Mouse (Mus musculus): ENCODE data around the gene Krtap29-1. TPM values are rescaled to one million over a fixed set of nuclear protein-coding genes. Genes with fewer than 3 reads are reported as not detected.
A peak's percentile ranks its signal among the peaks of the same experiment; 100 is the strongest.

Krtap29-1 gene
- polyA plus RNA-seq, 1 experiment from 2014 or later = not detected

DNA sequence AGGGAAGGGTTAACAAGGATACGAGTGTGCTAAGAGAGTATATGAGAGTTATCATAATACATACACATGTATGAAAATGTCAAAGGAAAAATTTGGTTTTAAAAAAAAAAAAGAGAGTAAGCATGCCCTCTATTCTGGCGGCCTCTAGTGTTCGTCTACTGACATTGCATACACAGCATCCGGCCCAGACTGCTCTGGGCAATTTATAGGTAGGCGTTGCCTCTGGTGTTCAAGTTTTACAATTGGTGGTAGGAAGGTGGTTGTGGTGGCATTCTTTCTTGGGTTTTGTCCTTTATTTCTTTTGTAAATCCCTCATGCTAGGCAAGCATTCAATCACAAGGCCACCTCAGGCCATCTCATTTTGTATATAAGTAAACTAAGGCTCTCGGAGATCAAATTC lies 26.0 kb upstream of the Krtap29-1 start:
- H3K27ac ChIP-seq (ENCODE audit: low read depth, low read length) = no peak overlapping the region
- no peak overlapping the region for H3K4me3 ChIP-seq (ENCODE audit: low read depth, low read length)
- H3K9me3 ChIP-seq (replicated peaks; ENCODE audit: control insufficient read depth, low read length) = no peaks in the 10 kb centered on the region
- no peak overlapping the region for H3K9ac ChIP-seq (ENCODE audit: low read length)
- WGBS = 26% methylated on average over 6 of the region's 6 CpGs
- no peak overlapping the region for H3K4me2 ChIP-seq (ENCODE audit: low read length)
- no peaks in the 10 kb centered on the region for H3K36me3 ChIP-seq (ENCODE audit: control insufficient read depth, insufficient read depth, low read length)
- no peaks in the 10 kb centered on the region for H3K27me3 ChIP-seq (replicated peaks; ENCODE audit: control insufficient read depth, insufficient read depth, low read length)
- ATAC-seq = no peak
- DNase-seq (ENCODE audit: low spot score) = peak; percentile 65
- no peaks in the 10 kb centered on the region for H3K4me1 ChIP-seq (ENCODE audit: control insufficient read depth, insufficient read depth, low read length)

DNA sequence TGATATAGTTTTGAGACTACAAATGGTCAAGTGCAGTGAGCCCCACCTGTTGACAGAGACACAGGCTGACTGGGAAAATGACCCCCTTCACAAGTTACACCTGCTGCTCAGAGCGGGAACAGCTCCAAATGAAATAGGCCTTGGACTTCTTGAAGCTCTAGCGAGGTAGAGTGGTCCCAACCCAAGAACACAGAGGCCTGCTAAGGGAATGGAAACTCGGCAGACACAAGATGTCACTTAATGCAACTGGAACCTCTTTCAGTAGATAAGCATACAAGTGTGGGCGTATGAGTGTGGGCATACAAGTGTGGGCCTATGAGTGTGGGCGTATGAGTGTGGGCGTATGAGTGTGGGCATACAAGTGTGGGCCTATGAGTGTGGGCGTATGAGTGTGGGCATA lies 20.2 kb upstream of the Krtap29-1 start:
- Histone ChIP-seq H3K36me3 (ENCODE audit: control insufficient read depth, insufficient read depth, low read length) (no peaks in the 10 kb centered on the region), H3K4me3 (ENCODE audit: low read depth, low read length) (no peak overlapping the region), H3K27me3 (replicated peaks; ENCODE audit: control insufficient read depth, insufficient read depth, low read length) (no peaks in the 10 kb centered on the region), H3K4me1 (ENCODE audit: control insufficient read depth, insufficient read depth, low read length) (no peaks in the 10 kb centered on the region), H3K9ac (ENCODE audit: low read length) (no peak overlapping the region), H3K9me3 (replicated peaks; ENCODE audit: control insufficient read depth, low read length) (no peaks in the 10 kb centered on the region), H3K27ac (ENCODE audit: low read depth, low read length) (no peak overlapping the region), H3K4me2 (ENCODE audit: low read length) (no peak overlapping the region)
- DNase-seq (ENCODE audit: low spot score) = no peak
- WGBS = 93% methylated on average over 7 of the region's 7 CpGs
- no peak for ATAC-seq

DNA sequence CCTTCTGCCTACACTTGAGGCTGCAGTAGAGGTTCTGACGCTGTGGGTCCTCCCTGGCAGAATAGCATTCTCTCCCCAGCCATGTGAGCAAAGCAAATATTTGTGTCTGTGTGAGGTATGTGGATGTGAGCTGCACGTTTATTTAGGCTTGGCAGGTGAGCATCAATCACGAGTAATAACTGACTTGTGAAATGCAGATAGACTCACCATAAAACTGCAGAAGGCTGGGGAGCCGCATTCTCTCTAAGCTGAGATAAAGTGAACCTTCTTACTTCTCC lies 15.5 kb upstream of the Krtap29-1 start:
- no peak overlapping the region for H3K4me3 ChIP-seq (ENCODE audit: low read depth, low read length)
- H3K4me2 ChIP-seq (ENCODE audit: low read length) = no peak overlapping the region
- H3K9me3 ChIP-seq (replicated peaks; ENCODE audit: control insufficient read depth, low read length) = no peaks in the 10 kb centered on the region
- WGBS = 80% methylated on average over 4 of the region's 4 CpGs
- no peaks in the 10 kb centered on the region for H3K4me1 ChIP-seq (ENCODE audit: control insufficient read depth, insufficient read depth, low read length)
- H3K27ac ChIP-seq (ENCODE audit: low read depth, low read length) = no peak overlapping the region
- no peak for ATAC-seq
- H3K9ac ChIP-seq (ENCODE audit: low read length) = no peak overlapping the region
- no peaks in the 10 kb centered on the region for H3K27me3 ChIP-seq (replicated peaks; ENCODE audit: control insufficient read depth, insufficient read depth, low read length)
- no peak for DNase-seq (ENCODE audit: low spot score)
- no peaks in the 10 kb centered on the region for H3K36me3 ChIP-seq (ENCODE audit: control insufficient read depth, insufficient read depth, low read length)

DNA sequence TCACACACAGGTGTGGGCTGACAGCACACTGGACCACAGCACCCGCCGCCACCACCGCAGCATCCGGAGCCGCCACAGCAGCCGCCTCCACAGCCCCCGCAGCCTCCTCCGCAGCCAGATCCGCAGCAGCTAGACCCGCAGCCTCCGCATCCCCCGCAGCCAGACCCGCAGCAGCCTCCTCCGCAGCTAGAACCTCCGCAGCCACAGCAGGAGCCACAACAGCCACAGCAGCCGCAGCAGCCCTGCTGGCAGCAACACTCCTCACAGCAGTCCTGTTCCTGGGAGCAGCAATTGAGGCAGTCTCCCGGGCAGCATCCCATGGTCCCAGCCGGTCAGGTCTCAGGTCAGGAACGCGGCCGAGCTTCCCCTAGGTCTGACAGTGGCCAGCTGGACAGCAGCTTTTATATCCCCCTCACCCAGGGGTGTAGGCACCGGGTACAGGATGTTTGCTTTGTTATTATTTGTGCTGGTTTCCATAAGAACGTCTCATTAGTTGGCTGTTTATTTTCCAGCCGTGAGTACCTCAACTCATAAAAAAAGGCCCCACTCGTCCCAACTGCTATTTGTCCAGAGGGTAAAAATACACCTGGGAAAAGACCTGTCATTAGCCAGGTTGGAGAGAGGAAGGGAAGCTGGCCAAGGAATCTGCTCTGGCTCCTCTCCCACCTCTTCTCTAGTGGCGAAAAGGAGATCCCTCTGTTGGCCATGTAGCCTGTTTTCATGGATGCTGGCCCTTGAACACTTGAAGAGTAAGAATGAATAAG lies 14.9 kb upstream of the Krtap29-1 start, which contains the start of gene Krtap17-1:
Gene Krtap17-1, minus strand, starts transcription at position 375 of the 764 bp plus-strand sequence.
- no peak within 1 kb of the TSS for H3K27ac ChIP-seq (ENCODE audit: low read depth, low read length)
- DNase-seq (ENCODE audit: low spot score) = no peak
- WGBS = 28% methylated on average over 26 of the region's 26 CpGs
- peak within 1 kb of the TSS; percentile 40 for H3K9ac ChIP-seq (ENCODE audit: low read length)
- peak within 1 kb of the TSS; percentile 25 for H3K4me2 ChIP-seq (ENCODE audit: low read length)
- H3K4me3 ChIP-seq (ENCODE audit: low read depth, low read length) = no peak within 1 kb of the TSS
- no peak for ATAC-seq
- H3K36me3 ChIP-seq (ENCODE audit: control insufficient read depth, insufficient read depth, low read length) = no peaks in the 10 kb centered on the region
- H3K27me3 ChIP-seq (replicated peaks; ENCODE audit: control insufficient read depth, insufficient read depth, low read length) = no peaks in the 10 kb centered on the region
- no peaks in the 10 kb centered on the region for H3K4me1 ChIP-seq (ENCODE audit: control insufficient read depth, insufficient read depth, low read length)
- no peaks in the 10 kb centered on the region for H3K9me3 ChIP-seq (replicated peaks; ENCODE audit: control insufficient read depth, low read length)

DNA sequence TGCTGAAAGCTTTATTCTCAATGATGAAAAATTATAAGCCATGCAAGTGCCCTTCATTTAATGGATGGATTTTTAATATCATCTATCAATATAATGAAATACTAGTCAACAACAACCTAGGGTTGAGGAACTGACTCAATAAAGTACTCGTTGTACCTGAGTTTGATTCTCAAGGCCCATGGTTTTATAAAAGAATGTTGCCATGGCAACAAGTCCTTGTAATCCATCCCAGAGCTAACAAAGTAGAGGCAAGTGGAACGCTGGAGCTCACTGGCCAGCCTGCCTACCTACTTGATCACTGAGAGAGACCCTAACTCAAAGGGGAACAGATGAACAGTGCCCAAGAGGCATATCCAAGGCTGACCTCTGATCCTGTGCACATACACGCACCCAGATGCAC lies 11.7 kb upstream of the Krtap29-1 start:
- H3K9me3 ChIP-seq (replicated peaks; ENCODE audit: control insufficient read depth, low read length) = no peaks in the 10 kb centered on the region
- H3K4me2 ChIP-seq (ENCODE audit: low read length) = no peak overlapping the region
- peak; percentile 41 for DNase-seq (ENCODE audit: low spot score)
- no peak overlapping the region for H3K9ac ChIP-seq (ENCODE audit: low read length)
- H3K36me3 ChIP-seq (ENCODE audit: control insufficient read depth, insufficient read depth, low read length) = no peaks in the 10 kb centered on the region
- no peak overlapping the region for H3K4me3 ChIP-seq (ENCODE audit: low read depth, low read length)
- H3K27me3 ChIP-seq (replicated peaks; ENCODE audit: control insufficient read depth, insufficient read depth, low read length) = no peaks in the 10 kb centered on the region
- no peak for ATAC-seq
- WGBS = 64% methylated on average over 3 of the region's 3 CpGs
- H3K27ac ChIP-seq (ENCODE audit: low read depth, low read length) = no peak overlapping the region
- no peaks in the 10 kb centered on the region for H3K4me1 ChIP-seq (ENCODE audit: control insufficient read depth, insufficient read depth, low read length)

DNA sequence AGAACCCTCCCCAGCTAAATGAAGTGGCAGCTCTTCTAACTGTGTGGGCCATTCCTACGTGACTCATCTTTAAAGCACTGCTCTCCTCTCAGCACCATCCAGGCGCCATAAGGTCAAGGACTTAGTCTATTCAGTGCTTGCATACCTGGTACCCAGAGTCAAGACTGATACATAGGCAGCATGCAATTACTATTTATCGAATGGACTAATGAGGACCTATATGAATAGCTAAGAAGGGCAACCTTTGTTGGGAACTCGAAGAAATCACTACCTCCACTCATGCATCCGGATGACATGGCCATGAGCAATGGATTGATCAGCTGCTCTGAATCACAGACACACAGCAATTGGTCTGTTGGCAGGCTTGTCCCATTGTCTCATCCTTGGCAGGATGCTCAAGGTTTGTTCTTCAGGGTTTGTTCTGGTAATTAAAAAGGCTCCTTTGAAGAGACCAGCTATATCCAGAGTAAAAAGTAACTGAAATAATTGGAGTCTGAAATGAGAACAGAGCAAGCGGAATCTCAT lies 11.1 kb upstream of the Krtap29-1 start:
- H3K27ac ChIP-seq (ENCODE audit: low read depth, low read length) = no peak overlapping the region
- no peaks in the 10 kb centered on the region for H3K9me3 ChIP-seq (replicated peaks; ENCODE audit: control insufficient read depth, low read length)
- no peaks in the 10 kb centered on the region for H3K27me3 ChIP-seq (replicated peaks; ENCODE audit: control insufficient read depth, insufficient read depth, low read length)
- H3K4me2 ChIP-seq (ENCODE audit: low read length) = no peak overlapping the region
- WGBS = 81% methylated on average over 6 of the region's 6 CpGs
- no peak overlapping the region for H3K9ac ChIP-seq (ENCODE audit: low read length)
- no peaks in the 10 kb centered on the region for H3K4me1 ChIP-seq (ENCODE audit: control insufficient read depth, insufficient read depth, low read length)
- DNase-seq (ENCODE audit: low spot score) (no peak), ATAC-seq (no peak)
- no peaks in the 10 kb centered on the region for H3K36me3 ChIP-seq (ENCODE audit: control insufficient read depth, insufficient read depth, low read length)
- no peak overlapping the region for H3K4me3 ChIP-seq (ENCODE audit: low read depth, low read length)

DNA sequence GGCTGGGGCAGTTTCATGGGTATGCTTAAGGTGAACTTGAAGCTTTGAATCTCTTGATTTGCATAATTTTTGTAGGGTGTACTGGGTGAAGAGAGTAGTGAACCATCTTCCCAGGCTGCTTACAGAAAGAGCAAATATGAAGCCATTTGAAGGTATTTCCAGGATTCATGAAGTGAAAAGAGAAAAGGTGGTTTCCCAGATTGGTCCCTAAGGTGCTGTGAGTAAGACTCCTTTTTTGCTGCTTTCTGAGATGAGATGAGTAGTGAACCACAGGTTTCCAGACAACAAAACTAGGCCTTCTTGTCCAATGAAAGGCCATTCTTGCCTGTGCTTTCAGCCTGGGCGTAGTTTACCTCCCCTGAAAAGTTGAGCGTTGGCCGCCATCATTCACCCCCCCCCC lies 9.7 kb upstream of the Krtap29-1 start:
- ATAC-seq (no peak), DNase-seq (ENCODE audit: low spot score) (no peak)
- Histone ChIP-seq H3K4me1 (ENCODE audit: control insufficient read depth, insufficient read depth, low read length) (no peaks in the 10 kb centered on the region), H3K4me2 (ENCODE audit: low read length) (no peak overlapping the region), H3K27ac (ENCODE audit: low read depth, low read length) (no peak overlapping the region), H3K9me3 (replicated peaks; ENCODE audit: control insufficient read depth, low read length) (no peaks in the 10 kb centered on the region), H3K4me3 (ENCODE audit: low read depth, low read length) (no peak overlapping the region), H3K9ac (ENCODE audit: low read length) (no peak overlapping the region), H3K27me3 (replicated peaks; ENCODE audit: control insufficient read depth, insufficient read depth, low read length) (no peaks in the 10 kb centered on the region), H3K36me3 (ENCODE audit: control insufficient read depth, insufficient read depth, low read length) (no peaks in the 10 kb centered on the region)
- WGBS = 88% methylated on average over 3 of the region's 3 CpGs

DNA sequence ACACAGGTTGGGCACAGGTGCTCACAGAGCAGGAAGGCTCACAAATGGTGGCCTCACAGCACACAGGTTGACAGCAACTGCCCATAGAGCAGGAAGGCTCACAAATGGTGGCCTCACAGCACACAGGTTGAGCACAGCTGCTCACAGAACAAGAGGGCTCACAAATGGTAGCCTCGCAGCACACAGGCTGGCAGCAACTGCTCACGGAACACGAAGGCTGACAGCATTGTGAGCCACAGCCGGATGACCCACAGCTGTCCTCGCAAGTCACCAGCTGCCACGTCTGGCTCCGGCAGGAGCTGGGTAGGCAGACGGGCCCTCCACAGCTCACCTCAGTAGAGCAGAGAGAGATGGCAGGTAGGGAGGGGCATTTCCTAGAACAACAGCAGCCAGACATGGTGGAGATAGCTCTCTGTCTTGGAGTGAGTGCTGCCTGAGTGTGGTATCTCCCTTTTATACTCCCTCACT lies 7.4 kb upstream of the Krtap29-1 start, which contains the start of gene Krtap16-1:
Gene Krtap16-1, minus strand, starts transcription at position 418 of the 468 bp plus-strand sequence.
- ATAC-seq = 0 out of 2 replicates have a peak, but pooled peaks have one; percentile 4
- no peaks in the 10 kb centered on the region for H3K9me3 ChIP-seq (replicated peaks; ENCODE audit: control insufficient read depth, low read length)
- H3K4me3 ChIP-seq (ENCODE audit: low read depth, low read length) = no peak within 1 kb of the TSS
- H3K9ac ChIP-seq (ENCODE audit: low read length) = no peak within 1 kb of the TSS
- no peaks in the 10 kb centered on the region for H3K36me3 ChIP-seq (ENCODE audit: control insufficient read depth, insufficient read depth, low read length)
- no peaks in the 10 kb centered on the region for H3K4me1 ChIP-seq (ENCODE audit: control insufficient read depth, insufficient read depth, low read length)
- H3K27ac ChIP-seq (ENCODE audit: low read depth, low read length) = peak within 1 kb of the TSS; percentile 63; the same call in 1 of the 2 replicates
- no peak within 1 kb of the TSS for H3K4me2 ChIP-seq (ENCODE audit: low read length)
- no peaks in the 10 kb centered on the region for H3K27me3 ChIP-seq (replicated peaks; ENCODE audit: control insufficient read depth, insufficient read depth, low read length)
- 84% methylated on average over 8 of the region's 8 CpGs for WGBS
- no peak for DNase-seq (ENCODE audit: low spot score)

Measured in forebrain, embryonic 14.5 days (tissue).